Mouse (Mus musculus): Measurements from ENCODE around the gene Gfod1. TPM values are rescaled to one million over a fixed set of nuclear protein-coding genes. Genes with fewer than 3 reads are reported as not detected.
A peak's percentile ranks its signal among the peaks of the same experiment; 100 is the strongest.

Gene Gfod1
- polyA plus RNA-seq, 1 experiment from 2014 or later = 0.15 TPM

- ATAC-seq (ENCODE audit: low read depth) = no peak
- Histone ChIP-seq H3K4me1 (replicated peaks) (no peaks in the 10 kb centered on the region), H3K27me3 (no peaks in the 10 kb centered on the region), H3K4me3 (replicated peaks) (no peak overlapping the region), H3K9me3 (replicated peaks) (no peaks in the 10 kb centered on the region), H3K36me3 (no peaks in the 10 kb centered on the region), H3K27ac (no peak overlapping the region), H3K4me2 (no peak overlapping the region), H3K9ac (no peak overlapping the region)
- no peak for DNase-seq
- WGBS (ENCODE audit: insufficient replicate concordance) = 34% methylated on average over 2 of the region's 2 CpGs
Observed at GRCm38 (mm10) chr13:43321492-43321891, 17.5 kb upstream of the Gfod1 start.

DNA sequence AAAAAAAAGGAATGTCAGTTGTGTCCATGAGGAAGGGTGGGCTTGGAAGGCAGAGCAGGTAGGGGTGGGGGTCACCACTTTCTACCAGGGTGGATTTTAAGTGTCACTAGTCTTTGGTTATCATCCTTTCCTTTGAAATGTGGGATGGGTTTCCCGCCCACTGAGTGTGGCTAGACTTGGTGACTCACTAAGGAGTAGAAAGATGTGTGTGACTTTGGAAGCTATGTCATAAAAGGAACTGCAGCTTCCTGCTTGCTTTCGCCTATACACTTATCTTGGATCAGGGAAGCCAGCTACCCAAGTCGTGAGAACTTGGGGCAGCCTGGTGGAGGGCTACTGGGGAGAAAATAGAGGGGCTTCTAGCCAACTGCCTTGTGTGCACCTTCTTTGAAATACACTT lies 15.4 kb upstream of the Gfod1 start:
- WGBS (ENCODE audit: insufficient replicate concordance) = 16% methylated on average over 3 of the region's 3 CpGs

DNA sequence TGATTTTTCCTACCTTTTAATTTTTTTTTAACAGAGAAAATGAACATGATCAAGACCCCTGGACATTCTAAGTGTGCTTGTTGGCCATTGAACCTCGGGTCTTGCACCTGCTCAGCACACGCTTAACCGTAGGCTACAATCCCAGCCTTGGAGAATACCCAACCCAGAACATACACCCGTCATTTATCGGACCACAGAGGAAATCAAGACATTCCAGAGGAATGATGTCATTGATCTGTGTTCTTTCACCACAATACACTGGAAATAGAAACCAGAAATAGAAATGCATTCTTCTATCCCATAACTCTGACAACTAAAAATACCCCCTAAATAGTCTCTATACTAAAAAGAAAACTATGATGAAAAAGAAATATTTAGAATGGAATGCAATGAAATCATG lies 13.4 kb upstream of the Gfod1 start:
- ATAC-seq (ENCODE audit: low read depth) (no peak), DNase-seq (no peak)
- Histone ChIP-seq H3K4me3 (replicated peaks) (no peak overlapping the region), H3K27me3 (no peaks in the 10 kb centered on the region), H3K9me3 (replicated peaks) (no peaks in the 10 kb centered on the region), H3K27ac (no peak overlapping the region), H3K4me1 (replicated peaks) (no peaks in the 10 kb centered on the region), H3K9ac (no peak overlapping the region), H3K4me2 (no peak overlapping the region), H3K36me3 (no peaks in the 10 kb centered on the region)
- 60% methylated on average over 5 of the region's 5 CpGs for WGBS (ENCODE audit: insufficient replicate concordance)

More for the DNA sequence above, 15.4 kb upstream of the Gfod1 start:
- no peak overlapping the region for H3K27ac ChIP-seq
- no peak overlapping the region for H3K9ac ChIP-seq
- H3K4me1 ChIP-seq (replicated peaks) = no peaks in the 10 kb centered on the region
- no peak overlapping the region for H3K4me3 ChIP-seq (replicated peaks)
- DNase-seq (no peak), ATAC-seq (ENCODE audit: low read depth) (no peak)
- H3K4me2 ChIP-seq = no peak overlapping the region
- H3K27me3 ChIP-seq = no peaks in the 10 kb centered on the region
- no peaks in the 10 kb centered on the region for H3K9me3 ChIP-seq (replicated peaks)
- no peaks in the 10 kb centered on the region for H3K36me3 ChIP-seq

DNA sequence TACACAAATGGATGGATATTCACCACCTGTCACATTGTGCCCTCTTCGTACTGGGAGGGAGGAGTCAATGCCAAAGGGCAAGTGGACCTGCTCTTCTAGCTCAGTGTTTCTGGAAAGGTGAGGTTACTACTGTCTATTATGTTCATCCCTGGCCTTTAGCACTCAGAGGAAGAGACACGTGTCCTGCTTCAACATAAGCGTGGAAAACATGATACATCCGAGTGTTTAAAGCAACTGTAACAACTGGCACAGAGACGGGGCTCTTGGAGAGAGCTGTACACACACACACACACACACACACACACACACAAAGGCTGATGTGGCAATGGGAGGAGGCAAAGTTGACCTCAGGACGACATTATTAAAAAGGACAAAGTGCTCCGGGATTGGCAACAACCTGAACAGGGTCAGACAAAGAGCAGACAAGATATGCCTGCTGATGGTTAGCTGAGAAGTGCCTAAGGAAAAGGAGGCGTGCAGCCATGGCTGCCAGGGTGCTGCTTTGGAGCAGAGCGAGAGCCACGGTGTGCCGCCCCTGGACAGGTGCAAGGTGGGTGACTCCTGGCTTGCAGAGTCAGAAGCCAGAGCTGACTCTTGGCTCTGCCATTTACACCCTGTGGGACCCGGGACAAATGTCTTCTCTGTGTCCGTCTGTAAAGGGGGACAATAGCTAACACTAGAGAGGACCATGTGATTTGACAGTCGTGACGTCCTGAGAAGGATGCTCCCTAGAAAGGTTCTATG lies 1.4 kb upstream of the Gfod1 start:
- peaks cover 57% of the 10 kb centered on the region for H3K27me3 ChIP-seq
- no peak for DNase-seq

GRCm38 (mm10) chr13:43304700-43305099 lies 728 bp upstream of the Gfod1 start:
- H3K4me2 ChIP-seq = peak overlapping the region; percentile 92
- ATAC-seq (ENCODE audit: low read depth) = no peak
- no peak for DNase-seq
- no peaks in the 10 kb centered on the region for H3K36me3 ChIP-seq
- H3K4me1 ChIP-seq (replicated peaks) = peaks cover 47% of the 10 kb centered on the region
- 0 out of 2 replicates have a peak, but pooled peaks cover 4% of the 10 kb centered on the region for H3K9me3 ChIP-seq (replicated peaks)
- 27% methylated on average over 11 of the region's 11 CpGs for WGBS (ENCODE audit: insufficient replicate concordance)
- H3K4me3 ChIP-seq (replicated peaks) = peak overlapping the region; percentile 67
- H3K27ac ChIP-seq = no peak overlapping the region
- no peak overlapping the region; the same call in 1 of the 2 replicates for H3K9ac ChIP-seq
- peaks cover 64% of the 10 kb centered on the region for H3K27me3 ChIP-seq

More for the DNA sequence above, 1.4 kb upstream of the Gfod1 start:
- no peak overlapping the region for H3K27ac ChIP-seq
- no peak overlapping the region for H3K4me3 ChIP-seq (replicated peaks)
- H3K4me2 ChIP-seq = no peak overlapping the region
- H3K4me1 ChIP-seq (replicated peaks) = peaks cover 47% of the 10 kb centered on the region
- H3K9ac ChIP-seq = no peak overlapping the region
- ATAC-seq (ENCODE audit: low read depth) = no peak
- 0 out of 2 replicates have a peak, but pooled peaks cover 7% of the 10 kb centered on the region for H3K9me3 ChIP-seq (replicated peaks)
- 69% methylated on average over 15 of the region's 15 CpGs for WGBS (ENCODE audit: insufficient replicate concordance)
- no peaks in the 10 kb centered on the region for H3K36me3 ChIP-seq

DNA sequence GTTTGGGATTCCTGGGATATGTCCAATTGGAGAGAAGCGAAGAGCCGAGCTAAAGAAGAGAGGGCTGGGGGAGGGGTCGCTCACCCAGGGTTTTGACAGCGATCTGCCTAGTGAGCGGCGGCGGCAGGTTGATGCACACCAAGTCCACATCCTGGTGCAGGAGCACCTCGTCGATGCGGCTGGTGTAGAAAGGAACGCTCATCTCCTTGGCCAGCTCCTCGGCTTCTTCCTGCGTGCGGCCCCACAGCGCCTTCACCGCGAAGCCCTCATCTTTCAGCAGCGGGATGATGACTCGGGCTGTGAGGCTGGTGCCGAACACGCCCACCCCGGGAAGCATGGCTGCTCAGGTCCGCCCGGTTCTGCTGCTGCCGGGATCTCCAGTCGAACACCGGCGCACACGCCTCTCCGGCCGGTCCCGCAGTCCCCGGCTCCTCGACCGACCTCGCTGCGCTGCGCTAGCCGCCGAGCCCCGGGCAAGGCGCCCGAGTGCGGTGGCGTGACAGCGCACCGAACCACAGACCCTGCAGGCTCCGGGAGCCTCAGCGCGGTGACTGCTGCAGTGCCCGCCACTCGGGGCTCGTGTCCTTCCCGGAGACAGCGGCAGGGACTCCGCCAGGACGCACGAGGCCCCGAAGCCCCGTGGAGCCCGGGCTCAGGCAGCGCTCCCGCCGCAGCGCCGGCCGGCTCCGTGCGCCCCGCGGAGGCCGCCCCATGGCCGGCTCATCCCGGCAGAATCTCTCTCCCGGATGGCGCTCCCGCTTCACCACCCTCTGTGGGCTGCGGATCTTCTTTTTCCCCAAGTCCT lies 609 bp downstream of the Gfod1 start:
- H3K9me3 ChIP-seq (replicated peaks) = no peaks in the 10 kb centered on the region
- WGBS (ENCODE audit: insufficient replicate concordance) = under 1% methylated on average over 78 of the region's 78 CpGs
- DNase-seq (no peak), ATAC-seq (ENCODE audit: low read depth) (peak; percentile 43)
- peak overlapping the region; percentile 92 for H3K4me2 ChIP-seq
- H3K27me3 ChIP-seq = peaks cover 70% of the 10 kb centered on the region
- peak overlapping the region; percentile 72 for H3K27ac ChIP-seq
- no peaks in the 10 kb centered on the region for H3K36me3 ChIP-seq
- peak overlapping the region; percentile 67 for H3K4me3 ChIP-seq (replicated peaks)
- H3K9ac ChIP-seq = peak overlapping the region; percentile 75
- peaks cover 47% of the 10 kb centered on the region for H3K4me1 ChIP-seq (replicated peaks)

GRCm38 (mm10) chr13:43302651-43303160 lies 1.3 kb downstream of the Gfod1 start:
- peaks cover 47% of the 10 kb centered on the region for H3K4me1 ChIP-seq (replicated peaks)
- ATAC-seq (ENCODE audit: low read depth) (no peak), DNase-seq (no peak)
- H3K9me3 ChIP-seq (replicated peaks) = no peaks in the 10 kb centered on the region
- H3K27ac ChIP-seq = no peak overlapping the region
- no peaks in the 10 kb centered on the region for H3K36me3 ChIP-seq
- peaks cover 71% of the 10 kb centered on the region for H3K27me3 ChIP-seq
- peak overlapping the region; percentile 67 for H3K4me3 ChIP-seq (replicated peaks)
- WGBS (ENCODE audit: insufficient replicate concordance) = 1% methylated on average over 19 of the region's 19 CpGs
- H3K9ac ChIP-seq = peak overlapping the region; percentile 75
- H3K4me2 ChIP-seq = peak overlapping the region; percentile 92

GRCm38 (mm10) chr13:43302239-43302638 lies 1.7 kb downstream of the Gfod1 start:
- peaks cover 72% of the 10 kb centered on the region for H3K27me3 ChIP-seq
- H3K36me3 ChIP-seq = no peaks in the 10 kb centered on the region
- H3K9ac ChIP-seq = 0 out of 2 replicates have a peak overlapping the region, but pooled peaks have one; percentile 19

DNA sequence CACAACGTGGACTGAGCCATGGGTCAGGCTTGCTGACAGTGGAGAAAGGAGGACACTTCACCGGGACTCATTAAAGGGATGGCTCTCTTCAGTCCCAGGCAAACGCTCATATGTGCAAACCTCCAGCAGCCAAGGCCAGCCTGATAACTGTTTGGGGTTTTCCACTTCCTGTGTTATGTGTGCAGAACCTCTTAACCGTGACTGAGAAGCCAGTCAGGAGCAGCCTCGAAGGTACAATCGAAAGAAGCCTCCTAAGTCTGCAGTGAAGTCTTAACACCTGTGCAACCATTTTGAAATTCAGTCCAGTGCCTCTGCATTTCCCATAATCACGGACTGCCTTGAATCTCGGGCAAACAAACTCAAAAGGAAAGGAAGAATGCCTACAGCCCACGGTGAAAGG lies 3.1 kb downstream of the Gfod1 start:
- no peaks in the 10 kb centered on the region for H3K36me3 ChIP-seq
- H3K4me1 ChIP-seq (replicated peaks) = peaks cover 47% of the 10 kb centered on the region
- H3K27ac ChIP-seq = no peak overlapping the region
- peak overlapping the region; percentile 92 for H3K4me2 ChIP-seq
- ATAC-seq (ENCODE audit: low read depth) (no peak), DNase-seq (no peak)
- H3K4me3 ChIP-seq (replicated peaks) = peak overlapping the region; percentile 2; the same call in 1 of the 2 replicates
- H3K27me3 ChIP-seq = peaks cover 69% of the 10 kb centered on the region
- H3K9ac ChIP-seq = no peak overlapping the region
- no peaks in the 10 kb centered on the region for H3K9me3 ChIP-seq (replicated peaks)
- WGBS (ENCODE audit: insufficient replicate concordance) = 4% methylated on average over 9 of the region's 9 CpGs

More at GRCm38 (mm10) chr13:43302239-43302638, 1.7 kb downstream of the Gfod1 start:
- DNase-seq = no peak
- ATAC-seq (ENCODE audit: low read depth) = no peak
- Histone ChIP-seq H3K9me3 (replicated peaks) (no peaks in the 10 kb centered on the region), H3K4me2 (peak overlapping the region; percentile 92), H3K27ac (no peak overlapping the region), H3K4me3 (replicated peaks) (peak overlapping the region; percentile 67), H3K4me1 (replicated peaks) (peaks cover 47% of the 10 kb centered on the region)
- WGBS (ENCODE audit: insufficient replicate concordance) = 11% methylated on average over 11 of the region's 11 CpGs

DNA sequence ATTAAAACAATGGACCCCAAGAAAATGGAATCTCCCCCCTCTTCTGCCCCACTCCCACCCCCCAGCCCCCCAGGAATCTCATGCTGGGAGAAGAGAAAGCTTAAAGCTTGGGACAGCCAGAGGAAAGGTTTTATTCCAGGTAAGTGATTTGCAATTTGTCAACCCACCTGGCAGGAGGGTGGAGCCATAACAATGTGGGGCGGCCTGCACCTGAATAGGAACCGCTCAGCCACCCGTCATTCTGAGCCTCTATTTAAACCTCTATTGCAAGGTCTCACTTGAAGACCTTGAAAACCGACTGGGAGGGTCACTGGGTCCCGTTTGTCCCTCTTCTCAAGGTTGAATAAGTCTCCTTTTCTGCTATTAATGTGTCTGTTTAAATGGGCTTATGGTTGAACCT lies 3.6 kb downstream of the Gfod1 start:
- Histone ChIP-seq H3K27ac (no peak overlapping the region), H3K4me1 (replicated peaks) (peaks cover 47% of the 10 kb centered on the region), H3K4me2 (peak overlapping the region; percentile 92), H3K9me3 (replicated peaks) (no peaks in the 10 kb centered on the region), H3K4me3 (replicated peaks) (no peak overlapping the region), H3K36me3 (no peaks in the 10 kb centered on the region), H3K27me3 (peaks cover 67% of the 10 kb centered on the region), H3K9ac (no peak overlapping the region)
- no peak for ATAC-seq (ENCODE audit: low read depth)
- no peak for DNase-seq
- 45% methylated on average over 5 of the region's 5 CpGs for WGBS (ENCODE audit: insufficient replicate concordance)

DNA sequence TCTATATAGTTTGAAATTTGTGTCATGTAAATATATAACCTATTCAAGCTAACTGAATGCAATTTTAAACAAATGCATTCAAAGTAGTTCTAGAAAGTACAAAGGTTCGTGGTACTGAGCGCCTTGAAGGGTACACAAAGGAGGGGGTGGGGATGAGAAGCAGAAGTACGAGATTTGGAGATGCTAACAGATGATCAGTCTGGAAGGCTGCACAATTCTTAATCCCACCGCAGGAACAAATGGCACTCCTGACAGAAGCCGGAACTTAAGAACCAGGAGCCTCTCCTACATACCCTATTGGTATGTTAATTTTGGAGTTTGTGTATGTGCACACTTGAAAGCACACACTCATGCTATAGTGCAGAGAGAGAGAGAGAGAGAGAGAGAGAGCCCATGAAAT lies 4.8 kb downstream of the Gfod1 start:
- no peaks in the 10 kb centered on the region for H3K9me3 ChIP-seq (replicated peaks)
- no peak overlapping the region for H3K4me3 ChIP-seq (replicated peaks)
- no peak for ATAC-seq (ENCODE audit: low read depth)
- H3K27ac ChIP-seq = no peak overlapping the region
- H3K27me3 ChIP-seq = peaks cover 55% of the 10 kb centered on the region
- 66% methylated on average over 5 of the region's 5 CpGs for WGBS (ENCODE audit: insufficient replicate concordance)
- H3K9ac ChIP-seq = no peak overlapping the region
- DNase-seq = no peak
- no peak overlapping the region for H3K4me2 ChIP-seq
- peaks cover 37% of the 10 kb centered on the region for H3K4me1 ChIP-seq (replicated peaks)
- no peaks in the 10 kb centered on the region for H3K36me3 ChIP-seq

All from liver, embryonic 13.5 days (tissue).